ENCODE assay signal across 8 mouse cellular contexts in genomic region chr19:4113806-4114230, GRCm38 (mm10). TPM values are rescaled to one million over a fixed set of nuclear protein-coding genes. Genes with fewer than 3 reads are reported as not detected.
DNase-seq lines count a peak whose midpoint lies in the region; ATAC-seq and TF ChIP-seq lines count a peak whose summit lies in the region.
"Had no signal": no experiment of that assay in that cellular context is flagged by ENCODE, and none has a peak within 500 bp of the region (broad histone marks: within the 10 kb centered on the region; RNA-seq: fewer than 3 reads in every experiment).

No protein-coding gene starts in this region.

- ATAC-seq in activated CD4-positive, CD25-positive, alpha-beta regulatory T cell, adult 4 months, result peak; percentile 88
- peak; percentile 84 for ATAC-seq in inflammation-experienced regulatory T-cells, adult 6 months
- ATAC-seq in liver, embryonic 16.5 days (ENCODE audit: low read depth), result peak; percentile 34
- no peak for ATAC-seq in midbrain, postnatal 0 days (ENCODE audit: low FRiP score)

- 13% methylated on average over 5 of the region's 5 CpGs for WGBS in liver, embryonic 16.5 days (ENCODE audit: insufficient replicate concordance)
- WGBS in midbrain, postnatal 0 days, result 78% methylated on average over 5 of the region's 5 CpGs

- no peaks in the 10 kb centered on the region for H3K27me3 ChIP-seq in liver, embryonic 16.5 days (ENCODE audit: control insufficient read depth, insufficient read depth, low read depth, low read length)
- H3K27me3 ChIP-seq in midbrain, postnatal 0 days (ENCODE audit: insufficient read depth, low read length), result no peaks in the 10 kb centered on the region

- peak overlapping the region; percentile 51 for H3K4me2 ChIP-seq in liver, embryonic 16.5 days (ENCODE audit: low read depth, low read length)
- H3K4me2 ChIP-seq in midbrain, postnatal 0 days (ENCODE audit: low read depth, low read length, poor library complexity, severe bottlenecking), result no peak overlapping the region

- H3K36me3 ChIP-seq in liver, embryonic 16.5 days (ENCODE audit: control insufficient read depth, insufficient read depth), result peaks cover 11% of the 10 kb centered on the region
- H3K36me3 ChIP-seq in midbrain, postnatal 0 days (ENCODE audit: insufficient read depth, low read length), result peaks cover 89% of the 10 kb centered on the region

- peak overlapping the region; percentile 64 for H3K27ac ChIP-seq in liver, embryonic 16.5 days (ENCODE audit: low read length)
- no peak overlapping the region for H3K27ac ChIP-seq in midbrain, postnatal 0 days (ENCODE audit: low read depth, low read length)

- peak; percentile 76 for DNase-seq in CD4-positive, CD25-positive, alpha-beta regulatory T cell, adult 2 months (ENCODE audit: low read depth, low spot score)
- DNase-seq in testis, postnatal 10 days (ENCODE audit: low spot score), result peak; percentile 43
- no peak for DNase-seq in right cerebral cortex, postnatal 4 days
- DNase-seq in midbrain, postnatal 0 days (ENCODE audit: low spot score), result no peak

- peaks cover 19% of the 10 kb centered on the region for H3K4me1 ChIP-seq in liver, embryonic 16.5 days (ENCODE audit: control insufficient read depth, low read depth, low read length)
- H3K4me1 ChIP-seq in midbrain, postnatal 0 days (ENCODE audit: insufficient read depth, low read length), result no peaks in the 10 kb centered on the region

- no peak for TF ChIP-seq CTCF in midbrain, postnatal 0 days (IDR thresholded peaks at IDR 0.05)

- H3K4me3 ChIP-seq in liver, embryonic 16.5 days (ENCODE audit: low read depth, low read length), result peak overlapping the region; percentile 7
- H3K4me3 ChIP-seq in midbrain, postnatal 0 days (ENCODE audit: low read depth, low read length), result no peak overlapping the region

- H3K9me3 ChIP-seq in liver, embryonic 16.5 days (replicated peaks; ENCODE audit: control insufficient read depth, low read length), result no peaks in the 10 kb centered on the region
- no peaks in the 10 kb centered on the region for H3K9me3 ChIP-seq in midbrain, postnatal 0 days (ENCODE audit: low read length)

- H3K9ac ChIP-seq in liver, embryonic 16.5 days (ENCODE audit: low read depth, low read length), result peak overlapping the region; percentile 42
- no peak overlapping the region for H3K9ac ChIP-seq in midbrain, postnatal 0 days (replicated peaks; ENCODE audit: low read length, poor library complexity, severe bottlenecking)

RNA-seq across cellular contexts. Expression of gene Aip, which starts 11.8 kb away (rescaled TPM):
- 100 to 1,000 TPM; 171 to 215 TPM for polyA plus RNA-seq in activated CD4-positive, CD25-positive, alpha-beta regulatory T cell, adult 4 months (2017; shearing (Covaris generic))
- 100 to 1,000 TPM; 171 to 228 (median 197) TPM for polyA plus RNA-seq in inflammation-experienced regulatory T-cells, adult 6 months (2017; shearing (Covaris generic))
- polyA plus RNA-seq in liver, embryonic 16.5 days (2015; fragmentation: Nextera tagmentation; extraction: Ambion mirVana), result 32.4 and 32.6 TPM in 2 replicates
- total RNA-seq in midbrain, postnatal 0 days (2014; rRNA removed), result 29.8 and 49.9 TPM in 2 replicates
- 87.7 and 97.6 TPM in 2 replicates for polyA plus RNA-seq in midbrain, postnatal 0 days (2015; fragmentation: Nextera tagmentation; extraction: Ambion mirVana)

RNA-seq across cellular contexts. Expression of gene Pitpnm1, which starts 14.0 kb away (rescaled TPM):
- 10 to 100 TPM; 89.9 to 91.4 TPM for polyA plus RNA-seq in activated CD4-positive, CD25-positive, alpha-beta regulatory T cell, adult 4 months (2017; shearing (Covaris generic))
- polyA plus RNA-seq in inflammation-experienced regulatory T-cells, adult 6 months (2017; shearing (Covaris generic)), result 100 to 1,000 TPM in 1 of 3 experiments, 10 to 100 TPM in 2; 80.6 to 147 (median 88.8) TPM
- 6.6 and 7.3 TPM in 2 replicates for polyA plus RNA-seq in liver, embryonic 16.5 days (2015; fragmentation: Nextera tagmentation; extraction: Ambion mirVana)
- total RNA-seq in midbrain, postnatal 0 days (2014; rRNA removed), result 162 and 187 TPM in 2 replicates
- 127 and 134 TPM in 2 replicates for polyA plus RNA-seq in midbrain, postnatal 0 days (2015; fragmentation: Nextera tagmentation; extraction: Ambion mirVana)

RNA-seq across cellular contexts. Expression of gene Cdk2ap2, which starts 16.8 kb away (rescaled TPM):
- polyA plus RNA-seq in activated CD4-positive, CD25-positive, alpha-beta regulatory T cell, adult 4 months (2017; shearing (Covaris generic)), result 100 to 1,000 TPM; 372 to 419 TPM
- polyA plus RNA-seq in inflammation-experienced regulatory T-cells, adult 6 months (2017; shearing (Covaris generic)), result 100 to 1,000 TPM; 329 to 406 (median 406) TPM
- polyA plus RNA-seq in liver, embryonic 16.5 days (2015; fragmentation: Nextera tagmentation; extraction: Ambion mirVana), result 112 and 117 TPM in 2 replicates
- total RNA-seq in midbrain, postnatal 0 days (2014; rRNA removed), result 37.4 and 45.6 TPM in 2 replicates
- polyA plus RNA-seq in midbrain, postnatal 0 days (2015; fragmentation: Nextera tagmentation; extraction: Ambion mirVana), result 60.5 and 64.2 TPM in 2 replicates

RNA-seq across cellular contexts. Expression of gene Gpr152, which starts 25.8 kb away (rescaled TPM):
- polyA plus RNA-seq in activated CD4-positive, CD25-positive, alpha-beta regulatory T cell, adult 4 months (2017; shearing (Covaris generic)), result not detected
- under 1 TPM in 1 of 3 experiments, not detected in 2; 0.22 TPM for polyA plus RNA-seq in inflammation-experienced regulatory T-cells, adult 6 months (2017; shearing (Covaris generic))
- 0.02 TPM in 1 of 2 replicates, not detected in the other for polyA plus RNA-seq in liver, embryonic 16.5 days (2015; fragmentation: Nextera tagmentation; extraction: Ambion mirVana)
- 0.16 TPM in 1 of 2 replicates, not detected in the other for total RNA-seq in midbrain, postnatal 0 days (2014; rRNA removed)
- not detected in 2 replicates for polyA plus RNA-seq in midbrain, postnatal 0 days (2015; fragmentation: Nextera tagmentation; extraction: Ambion mirVana)
- polyA plus RNA-seq: neural tube, embryonic 14.5 days had no signal

RNA-seq across cellular contexts. Expression of gene Cabp4, which starts 30.0 kb away (rescaled TPM):
- polyA plus RNA-seq in activated CD4-positive, CD25-positive, alpha-beta regulatory T cell, adult 4 months (2017; shearing (Covaris generic)), result 1 to 10 TPM; 1.1 to 1.4 TPM
- 1 to 10 TPM in 1 of 3 experiments, under 1 TPM in 2; 0.91 to 1.1 (median 0.97) TPM for polyA plus RNA-seq in inflammation-experienced regulatory T-cells, adult 6 months (2017; shearing (Covaris generic))
- 0.18 and 0.20 TPM in 2 replicates for polyA plus RNA-seq in liver, embryonic 16.5 days (2015; fragmentation: Nextera tagmentation; extraction: Ambion mirVana)
- total RNA-seq in midbrain, postnatal 0 days (2014; rRNA removed), result not detected in 2 replicates
- 0.20 and 0.36 TPM in 2 replicates for polyA plus RNA-seq in midbrain, postnatal 0 days (2015; fragmentation: Nextera tagmentation; extraction: Ambion mirVana)

Comparison
In these comparisons a context has a peak if more than half of its experiments do, and no peak if none do; other contexts are left out.
1. DNase-seq: peak in CD4-positive, CD25-positive, alpha-beta regulatory T cell, adult 2 months (single experiment) and testis, postnatal 10 days (single experiment); none in right cerebral cortex, postnatal 4 days (single experiment) and midbrain, postnatal 0 days (single experiment).